Mouse (Mus musculus): ENCODE results near the gene Efemp2.

Gene Efemp2

GRCm38 (mm10) chr19:5496052-5496370, 22.3 kb downstream of the Efemp2 start:
- no peak for DNase-seq (ENCODE audit: low read depth, low spot score)

- no peak for DNase-seq (ENCODE audit: low read depth, low spot score)
Observed at GRCm38 (mm10) chr19:5500330-5500875, 26.6 kb downstream of the Efemp2 start.

GRCm38 (mm10) chr19:5503687-5504086, 29.9 kb downstream of the Efemp2 start, which contains the start of gene 1700020D05Rik:
Gene 1700020D05Rik, minus strand, starts transcription at chr19:5503787.
- DNase-seq (ENCODE audit: low read depth, low spot score): no peak

- peak; percentile 100 for DNase-seq (ENCODE audit: low read depth, low spot score)
Observed at GRCm38 (mm10) chr19:5510031-5511026, 36.6 kb downstream of the Efemp2 start, which contains the start of gene Snx32. Gene Snx32, minus strand, starts transcription at chr19:5510538.

- no peak for DNase-seq (ENCODE audit: low read depth, low spot score)
Observed at GRCm38 (mm10) chr19:5511074-5511632, 37.4 kb downstream of the Efemp2 start.

- DNase-seq (ENCODE audit: low read depth, low spot score): no peak
Observed at GRCm38 (mm10) chr19:5512091-5513004, 38.6 kb downstream of the Efemp2 start.

- no peak for DNase-seq (ENCODE audit: low read depth, low spot score)
Observed at GRCm38 (mm10) chr19:5513005-5513349, 39.2 kb downstream of the Efemp2 start.

- no peak for DNase-seq (ENCODE audit: low read depth, low spot score)
Observed at GRCm38 (mm10) chr19:5515840-5516777, 42.4 kb downstream of the Efemp2 start.

GRCm38 (mm10) chr19:5516906-5517505, 43.3 kb downstream of the Efemp2 start:
- DNase-seq (ENCODE audit: low read depth, low spot score): peak; percentile 87

- DNase-seq (ENCODE audit: low read depth, low spot score): no peak
Observed at GRCm38 (mm10) chr19:5518721-5519120, 45.0 kb downstream of the Efemp2 start.

GRCm38 (mm10) chr19:5525204-5525603, 51.5 kb downstream of the Efemp2 start:
- DNase-seq (ENCODE audit: low read depth, low spot score): no peak

- DNase-seq (ENCODE audit: low read depth, low spot score): peak; percentile 96
Observed at GRCm38 (mm10) chr19:5529325-5530137, 55.8 kb downstream of the Efemp2 start.

GRCm38 (mm10) chr19:5530138-5530524, 56.4 kb downstream of the Efemp2 start:
- DNase-seq (ENCODE audit: low read depth, low spot score): no peak

Measured in brain, adult 2 months (tissue).